Mouse (Mus musculus) right cerebral cortex, postnatal 36 days (tissue): ENCODE data around the gene Ccdc121.

Experiments
- DNase-seq, 2 experiments: peaks; one replicate each; pipeline ENCODE4 v3.0.0; 2022; ENCODE audit warnings: low spot score in 2 of 2, mixed read lengths in 1 of 2

Ccdc121 gene

GRCm38 (mm10) chr1:181511307-181511706 lies at the start of gene Ccdc121:
TSS of gene Ccdc121 (minus strand) at chr1:181511451.
- no peak for DNase-seq

DNA sequence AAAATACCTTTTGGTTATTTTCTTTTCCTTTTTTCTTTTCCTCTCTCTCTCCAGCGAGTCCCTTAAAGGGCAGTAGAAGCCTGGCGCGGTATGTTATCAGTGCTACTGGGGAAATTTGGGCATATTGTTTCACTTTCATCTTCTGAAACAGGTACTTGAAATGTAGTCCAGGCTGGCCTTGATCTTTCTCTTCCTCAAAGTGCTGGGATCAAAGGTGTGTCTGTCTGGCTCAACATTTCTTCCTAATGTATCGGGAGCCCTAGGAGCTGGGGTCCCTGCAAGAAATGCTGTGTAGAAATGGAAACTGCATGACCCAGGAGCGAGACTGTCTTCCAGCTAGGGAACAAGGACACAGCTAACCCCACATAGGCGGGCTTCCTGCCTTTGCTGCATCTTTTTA lies 49.1 kb upstream of the Ccdc121 start:
- DNase-seq = no peak

- no peak for DNase-seq
Observed at GRCm38 (mm10) chr1:181559655-181560054, 48.4 kb upstream of the Ccdc121 start.

DNA sequence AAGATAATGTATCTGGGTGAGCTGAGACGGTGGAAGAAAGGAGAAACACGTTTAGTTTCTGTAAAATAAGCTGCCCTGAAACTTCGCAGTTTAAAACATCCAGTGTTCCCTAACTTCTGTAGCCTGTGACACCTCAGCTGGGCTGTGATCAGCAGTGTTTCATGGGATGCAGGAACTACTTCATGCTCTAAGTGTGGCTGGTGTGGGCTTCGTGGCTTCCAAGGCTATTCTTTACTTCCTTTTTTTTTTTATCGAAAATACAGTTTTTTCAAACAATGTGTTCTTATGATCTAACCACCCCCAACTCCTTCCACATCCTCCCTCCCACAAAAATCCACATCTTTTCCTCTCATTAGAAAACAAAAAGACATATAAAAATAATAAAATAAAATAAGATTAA lies 44.2 kb upstream of the Ccdc121 start:
- DNase-seq = no peak

DNA sequence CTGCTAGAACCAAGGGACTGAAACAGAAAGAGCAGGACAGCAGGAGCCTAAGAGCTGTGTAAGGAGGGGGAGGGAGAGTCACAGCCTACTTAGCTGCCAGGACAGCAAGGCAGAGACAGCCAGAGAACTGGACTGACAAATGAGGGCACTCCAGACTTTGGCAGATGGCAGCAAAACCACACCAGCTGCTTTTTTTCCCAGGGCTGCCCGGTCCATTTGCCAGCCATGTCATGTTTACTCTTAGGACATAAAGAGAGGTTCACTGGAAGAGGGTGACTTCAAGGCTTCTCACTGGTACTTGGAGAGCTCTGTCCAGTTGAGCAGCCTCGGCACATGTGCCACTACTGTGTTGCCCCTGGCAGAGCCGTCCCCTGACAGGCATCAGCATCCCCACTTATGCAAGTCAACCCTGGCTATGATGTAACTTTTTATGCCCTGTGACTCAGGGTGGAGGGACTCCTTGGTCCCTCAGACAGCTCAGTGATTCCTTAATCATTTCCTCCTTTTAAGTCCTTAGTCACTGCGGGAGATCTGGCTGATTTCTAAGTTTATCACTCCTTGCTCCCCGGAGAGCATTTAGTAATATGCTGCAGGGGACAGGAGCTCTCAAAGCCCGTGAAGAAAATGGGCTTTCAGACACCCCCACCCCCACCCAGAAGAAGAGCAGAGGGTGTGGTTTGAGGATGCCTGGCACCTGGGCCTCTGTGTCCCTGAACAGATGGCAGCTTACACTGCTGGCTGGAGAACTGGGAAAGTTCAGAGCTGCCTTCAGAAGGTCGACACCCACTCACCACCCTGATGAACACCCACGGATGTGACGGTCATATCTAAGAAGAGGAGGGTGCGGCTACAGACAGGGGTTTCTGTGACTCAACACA lies 41.5 kb upstream of the Ccdc121 start:
- DNase-seq = peak; percentile 25 to 29

- no peak for DNase-seq
Observed at GRCm38 (mm10) chr1:181550826-181551225, 39.6 kb upstream of the Ccdc121 start.

DNA sequence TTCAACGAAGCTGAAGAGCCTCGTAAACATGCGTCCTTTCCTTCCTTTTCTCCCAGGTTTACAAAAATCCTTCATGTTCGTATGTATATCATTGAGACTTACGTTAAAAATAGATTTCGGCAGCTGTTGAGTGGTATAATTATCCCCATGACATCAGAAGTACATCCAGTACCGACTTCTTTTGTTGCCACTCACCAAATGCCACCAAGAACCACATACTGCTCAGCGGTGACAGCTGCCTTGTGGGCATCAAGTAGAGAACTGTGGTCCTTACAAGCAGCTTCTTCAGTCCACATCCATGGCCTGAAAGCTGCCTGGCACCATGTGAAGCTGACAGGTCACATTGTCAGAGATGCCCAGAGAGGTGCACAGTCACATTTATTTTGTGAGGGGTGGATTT lies 38.7 kb upstream of the Ccdc121 start:
- peak; percentile 26 to 41 for DNase-seq

DNA sequence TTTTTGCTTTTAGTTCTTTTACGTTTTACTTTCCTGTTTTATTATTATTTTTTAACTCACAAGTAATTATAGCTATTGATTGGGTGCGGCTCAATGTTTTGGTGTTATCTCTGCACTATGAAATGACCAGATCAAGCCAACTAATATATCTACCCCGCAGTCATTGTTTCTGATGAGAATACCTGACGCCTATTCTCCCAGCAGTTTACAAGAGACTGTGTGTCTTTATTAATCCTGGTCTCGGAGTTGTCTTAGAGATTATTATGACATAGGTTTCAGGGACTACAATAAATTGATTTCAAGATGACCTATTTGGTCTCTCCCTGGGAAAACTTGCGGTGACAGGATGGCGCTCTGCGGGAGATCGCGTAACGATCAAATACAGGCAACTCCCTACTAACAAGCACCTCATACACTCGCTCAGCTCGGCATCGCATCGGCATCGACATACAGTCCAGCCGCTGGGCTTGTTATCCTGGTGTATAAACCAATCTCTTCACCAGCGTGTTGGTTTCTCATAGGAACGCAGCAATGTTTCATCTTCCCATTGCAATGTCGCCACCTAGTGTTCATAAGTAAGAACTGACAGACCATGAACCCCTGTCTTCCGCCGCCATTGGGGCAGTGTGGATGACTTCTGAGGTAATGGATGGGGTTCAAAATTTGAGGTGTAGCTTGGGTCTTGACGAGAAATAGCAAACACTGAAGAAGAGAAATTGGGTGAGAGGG lies 34.0 kb upstream of the Ccdc121 start:
- peak; percentile 42 to 59 for DNase-seq

- DNase-seq = no peak
Observed at GRCm38 (mm10) chr1:181543711-181544383, 32.6 kb upstream of the Ccdc121 start.

- no peak for DNase-seq
Observed at GRCm38 (mm10) chr1:181539846-181540769, 28.9 kb upstream of the Ccdc121 start.

DNA sequence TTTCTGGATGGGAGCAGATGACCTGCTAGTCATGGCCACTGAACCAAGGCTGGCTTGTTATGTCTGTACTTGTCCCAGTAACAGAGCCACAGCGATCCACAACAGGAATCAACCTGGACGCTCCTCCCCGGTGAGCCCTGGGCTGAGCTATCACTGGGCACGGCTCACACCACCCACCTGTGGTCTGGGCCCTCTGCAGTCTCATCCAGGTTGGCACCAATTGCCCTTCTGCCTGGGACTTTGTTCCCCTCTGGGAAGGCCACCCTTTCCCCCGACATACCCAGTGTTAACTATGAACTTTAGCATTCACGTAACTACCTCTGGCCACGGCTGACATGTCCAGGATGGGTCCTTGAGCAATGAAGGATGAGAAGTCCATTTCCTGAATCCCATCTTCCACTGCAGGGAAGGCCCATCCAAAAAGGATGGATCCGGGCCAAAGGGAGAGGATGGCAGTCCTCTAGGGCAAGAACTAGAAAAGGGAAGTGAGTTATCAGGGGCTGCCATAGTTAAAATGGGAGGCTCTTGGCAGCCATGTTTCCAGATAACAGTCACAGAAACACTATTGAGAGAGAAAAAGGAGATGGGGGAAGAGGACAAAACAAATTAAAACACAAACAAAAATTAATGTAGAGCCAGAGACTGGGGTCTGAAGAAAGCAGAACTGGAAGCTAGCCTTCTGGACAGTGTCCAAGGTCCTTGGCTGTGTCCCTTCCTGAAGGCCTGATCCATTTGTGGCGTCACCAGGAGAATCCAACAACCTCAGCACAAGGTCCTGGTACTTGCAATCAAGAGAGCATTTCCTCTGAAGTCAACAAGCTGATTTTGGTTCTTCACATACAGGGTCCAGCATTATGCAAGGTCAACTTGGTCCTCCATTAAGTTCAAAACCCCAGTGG lies 26.6 kb upstream of the Ccdc121 start:
- DNase-seq = no peak

- peak; percentile 53 to 75 for DNase-seq
Observed at GRCm38 (mm10) chr1:181535165-181535873, 24.1 kb upstream of the Ccdc121 start.

GRCm38 (mm10) chr1:181529368-181529767 lies 18.1 kb upstream of the Ccdc121 start:
- DNase-seq = no peak

- DNase-seq = no peak
Observed at GRCm38 (mm10) chr1:181525996-181526395, 14.7 kb upstream of the Ccdc121 start.

DNA sequence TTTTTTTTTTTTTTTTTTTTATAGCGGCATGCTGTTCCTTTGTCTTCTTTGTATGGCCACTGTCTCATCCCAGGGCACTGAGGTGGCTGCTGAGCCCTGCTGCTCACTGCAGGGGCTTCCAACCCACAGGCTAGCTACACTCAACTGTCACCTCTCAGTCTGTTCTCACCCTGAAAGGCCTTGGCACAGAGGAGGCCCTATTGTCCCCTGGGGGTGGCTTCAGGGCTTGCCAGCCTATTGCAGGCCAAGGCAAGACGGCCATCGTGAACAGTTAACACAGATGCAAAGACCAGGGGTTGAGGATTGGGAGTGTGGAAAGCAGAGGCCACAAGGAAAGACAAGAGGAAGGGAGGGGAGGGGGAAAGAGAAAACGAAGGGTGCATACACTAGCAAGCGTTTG lies 12.6 kb upstream of the Ccdc121 start:
- DNase-seq = no peak

GRCm38 (mm10) chr1:181521401-181522091 lies 10.3 kb upstream of the Ccdc121 start:
- peak in 1 of 2 experiments; percentile 23 for DNase-seq

GRCm38 (mm10) chr1:181519137-181519536 lies 7.9 kb upstream of the Ccdc121 start:
- DNase-seq = no peak

GRCm38 (mm10) chr1:181518046-181518445 lies 6.8 kb upstream of the Ccdc121 start:
- no peak for DNase-seq
